Mouse (Mus musculus) forebrain, embryonic 14.5 days (tissue): Measurements from ENCODE around the gene Mpig6b. TPM values are rescaled to one million over a fixed set of nuclear protein-coding genes. Genes with fewer than 3 reads are reported as not detected.
"Not testable (repeated sequence)": the region's sequence is repeated elsewhere in the genome, so short reads cannot be mapped to it uniquely, and the experiment has no call there.

Source experiments
- ATAC-seq: fragments of 200-750 bp; cut with Nextera tagmentation; 2 replicates; pipeline ENCODE4 v1.8.0; 2017; ENCODE audit warnings: mild to moderate bottlenecking, moderate library complexity
- DNase-seq: peaks from one replicate; pipeline ENCODE4 v3.0.0-alpha.2; 2015; ENCODE audit warnings: low spot score
- H3K27ac ChIP-seq: fragments of 300-500 bp; sonication (generic); 2 replicates; pipeline ENCODE4 v1.5.1; 2014; ENCODE audit warnings: low read depth, mild to moderate bottlenecking, control low read depth, low read length, moderate library complexity
- H3K27me3 ChIP-seq: fragments of 300-500 bp; sonication (generic); replicated peaks from 2 replicates; pipeline ENCODE4 v1.6.1; 2014; ENCODE audit warnings: low read length, control low read depth, mixed read lengths; ENCODE audit not compliant: control insufficient read depth, insufficient read depth
- H3K36me3 ChIP-seq: fragments of 300-500 bp; sonication (generic); 2 replicates; pipeline ENCODE4 v1.6.1; 2014; ENCODE audit warnings: low read length, control low read depth; ENCODE audit not compliant: control insufficient read depth, insufficient read depth
- H3K4me1 ChIP-seq: fragments of 300-500 bp; sonication (generic); 2 replicates; pipeline ENCODE4 v1.6.1; 2014; ENCODE audit warnings: antibody characterized with exemption, low read length, control low read depth; ENCODE audit not compliant: control insufficient read depth, insufficient read depth
- H3K4me2 ChIP-seq: fragments of 300-500 bp; sonication (generic); 2 replicates; pipeline ENCODE4 v1.6.1; 2014; ENCODE audit warnings: mild to moderate bottlenecking, control low read depth, low read length
- H3K4me3 ChIP-seq: fragments of 300-500 bp; sonication (generic); 2 replicates; pipeline ENCODE4 v1.5.1; 2014; ENCODE audit warnings: low read depth, low read length, control low read depth
- H3K9ac ChIP-seq: fragments of 300-500 bp; sonication (generic); 2 replicates; pipeline ENCODE4 v1.6.1; 2014; ENCODE audit warnings: mild to moderate bottlenecking, low read length, control low read depth, moderate library complexity
- H3K9me3 ChIP-seq: fragments of 300-500 bp; sonication (generic); replicated peaks from 2 replicates; pipeline ENCODE4 v1.6.1; 2016; ENCODE audit warnings: low read length, control low read depth, mixed read lengths; ENCODE audit not compliant: control insufficient read depth
- WGBS: fragments of 180-500 bp; shearing (Covaris S2); extraction: QIAGEN DNeasy Blood & Tissue Kit; methylation state at CpG from one replicate; pipeline ENCODE4 v1.1.7; 2014; 5-methylcytosine and 5-hydroxymethylcytosine counted together
- polyA plus RNA-seq: library from polyadenylated mRNA; unstranded; fragments of >200 nt; fragmentation: Nextera tagmentation; extraction: Ambion mirVana; gene quantifications from 2 replicates; pipeline ENCODE4 v1.2.1, GENCODE M21; 2014

Mpig6b gene
- polyA plus RNA-seq, 1 experiment from 2014 or later = 0.42 TPM

- H3K27me3 ChIP-seq = no peaks in the 10 kb centered on the region
- WGBS = 83% methylated on average over 6 of the region's 6 CpGs
- ATAC-seq (no peak), DNase-seq (no peak)
- H3K4me1 ChIP-seq = no peaks in the 10 kb centered on the region
- no peak overlapping the region for H3K4me2 ChIP-seq
- H3K4me3 ChIP-seq = no peak overlapping the region
- H3K9me3 ChIP-seq = no peaks in the 10 kb centered on the region
- no peaks in the 10 kb centered on the region for H3K36me3 ChIP-seq
- H3K27ac ChIP-seq = no peak overlapping the region
- no peak overlapping the region for H3K9ac ChIP-seq
Measured at GRCm38 (mm10) chr17:35034896-35035295, 31.1 kb downstream of the Mpig6b start.

GRCm38 (mm10) chr17:35033703-35034102 lies 32.3 kb downstream of the Mpig6b start:
- ATAC-seq, DNase-seq, H3K9ac ChIP-seq, H3K27ac ChIP-seq, H3K27me3 ChIP-seq, H3K4me1 ChIP-seq, H3K4me3 ChIP-seq, H3K9me3 ChIP-seq, H3K4me2 ChIP-seq, H3K36me3 ChIP-seq: not testable (repeated sequence)
- WGBS = 79% methylated on average over 1 of the region's 1 CpGs

DNA sequence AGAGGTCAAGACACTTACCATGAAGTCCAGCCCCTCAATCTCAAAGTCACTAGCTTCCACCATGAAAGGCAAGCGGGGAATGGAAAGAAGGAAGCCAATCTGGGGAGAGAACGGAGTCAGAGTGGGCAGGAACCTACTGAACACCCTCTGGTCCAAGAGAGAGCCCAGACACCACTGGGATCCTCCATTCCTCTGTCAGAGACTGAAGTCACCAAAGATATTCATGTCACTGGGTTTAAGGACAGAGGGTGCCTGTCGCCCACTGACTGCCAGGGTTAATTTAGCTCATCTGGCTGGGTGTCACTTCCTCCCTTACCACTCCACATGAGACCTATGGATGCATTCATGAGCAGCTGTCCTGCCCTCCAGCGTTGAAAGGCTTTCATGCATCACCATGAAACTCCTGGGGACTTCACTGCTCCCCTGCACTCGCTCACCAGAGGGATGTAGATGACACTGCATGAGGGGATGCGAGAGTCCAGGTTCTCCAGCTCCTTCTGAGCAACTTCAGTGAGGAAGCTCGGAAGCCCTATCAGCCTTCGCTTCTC lies 33.6 kb downstream of the Mpig6b start:
- ATAC-seq = no peak
- no peaks in the 10 kb centered on the region for H3K9me3 ChIP-seq
- H3K4me1 ChIP-seq = peaks cover 6% of the 10 kb centered on the region; the same call in 1 of the 2 replicates
- no peak overlapping the region for H3K4me2 ChIP-seq
- no peak overlapping the region for H3K4me3 ChIP-seq
- H3K36me3 ChIP-seq = no peaks in the 10 kb centered on the region
- no peaks in the 10 kb centered on the region for H3K27me3 ChIP-seq
- no peak for DNase-seq
- H3K9ac ChIP-seq = no peak overlapping the region
- 79% methylated on average over 8 of the region's 8 CpGs for WGBS
- no peak overlapping the region for H3K27ac ChIP-seq

DNA sequence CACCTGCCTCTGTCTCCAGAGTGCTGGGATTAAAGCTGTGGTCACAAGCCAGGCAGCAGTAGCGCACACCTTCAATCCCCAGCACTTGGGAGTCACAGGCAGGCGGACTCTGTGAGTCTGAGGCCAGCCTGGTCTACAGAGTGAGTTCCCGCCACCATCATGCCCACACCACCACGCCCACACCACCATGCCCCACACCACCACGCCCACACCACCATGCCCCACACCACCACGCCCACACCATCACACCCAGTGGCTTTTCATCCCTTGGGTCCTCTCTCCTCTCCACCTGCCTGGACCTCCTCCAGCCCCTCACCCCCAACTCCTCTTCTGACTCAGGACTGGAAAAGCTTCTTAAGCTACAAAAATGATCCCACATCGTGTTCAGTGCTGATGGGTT lies 34.1 kb downstream of the Mpig6b start:
- H3K36me3 ChIP-seq = no peaks in the 10 kb centered on the region
- H3K9ac ChIP-seq = no peak overlapping the region
- H3K4me1 ChIP-seq = peaks cover 8% of the 10 kb centered on the region; the same call in 1 of the 2 replicates
- WGBS = 91% methylated on average over 7 of the region's 7 CpGs
- no peak overlapping the region for H3K4me3 ChIP-seq
- H3K27ac ChIP-seq = no peak overlapping the region
- H3K4me2 ChIP-seq = no peak overlapping the region
- DNase-seq (no peak), ATAC-seq (no peak)
- no peaks in the 10 kb centered on the region for H3K9me3 ChIP-seq
- no peaks in the 10 kb centered on the region for H3K27me3 ChIP-seq

- DNase-seq (no peak), ATAC-seq (no peak)
- Histone ChIP-seq H3K4me2 (no peak overlapping the region), H3K27me3 (no peaks in the 10 kb centered on the region), H3K36me3 (no peaks in the 10 kb centered on the region), H3K4me3 (no peak overlapping the region), H3K9ac (no peak overlapping the region), H3K9me3 (no peaks in the 10 kb centered on the region), H3K27ac (no peak overlapping the region), H3K4me1 (peaks cover 8% of the 10 kb centered on the region; the same call in 1 of the 2 replicates)
- WGBS = 87% methylated on average over 11 of the region's 11 CpGs
Measured at GRCm38 (mm10) chr17:35031272-35031671, 34.7 kb downstream of the Mpig6b start.

DNA sequence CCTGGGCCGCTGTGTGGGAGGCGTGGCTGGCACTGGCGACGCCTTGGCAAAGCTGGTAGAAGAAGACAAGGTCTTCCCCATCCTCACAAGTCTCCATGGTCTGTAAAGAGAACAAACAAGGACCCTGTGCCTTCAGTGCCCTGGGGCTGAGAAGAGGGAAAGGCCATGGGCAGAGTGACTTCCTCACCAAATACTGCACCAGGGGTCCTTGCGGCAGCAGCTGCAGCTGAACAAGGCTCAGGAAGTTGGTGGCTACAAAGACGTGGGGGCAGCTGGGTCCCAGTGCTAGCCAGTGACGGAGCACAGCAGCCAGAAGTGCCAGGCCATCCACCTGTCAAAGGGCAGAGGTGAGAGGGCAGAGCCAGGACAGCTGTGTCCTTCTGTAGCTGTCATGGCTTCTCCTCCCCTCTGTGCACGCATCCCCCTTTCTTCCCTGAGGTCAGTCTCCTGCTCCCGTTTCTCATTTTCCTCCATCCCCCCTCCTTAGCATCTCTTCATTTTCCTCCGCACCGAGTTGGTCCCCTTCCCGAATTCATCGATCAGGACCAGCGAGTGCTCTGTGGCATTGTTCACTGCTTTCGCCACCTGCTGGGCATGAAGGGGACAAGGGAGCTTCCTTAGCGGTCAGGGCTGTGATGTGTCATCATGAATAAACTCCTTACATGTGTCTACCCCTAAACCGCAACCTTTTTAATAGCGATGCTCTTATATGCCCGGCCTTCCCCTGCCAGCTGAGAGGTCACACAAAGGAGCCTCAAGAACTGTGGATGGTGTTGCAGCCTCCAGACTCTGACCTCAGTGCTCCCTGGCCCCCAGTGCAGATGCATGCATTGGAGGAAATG lies 36.1 kb downstream of the Mpig6b start:
- no peak overlapping the region for H3K27ac ChIP-seq
- peaks cover 11% of the 10 kb centered on the region for H3K4me1 ChIP-seq
- no peaks in the 10 kb centered on the region for H3K27me3 ChIP-seq
- no peak for ATAC-seq
- H3K9ac ChIP-seq = no peak overlapping the region
- H3K4me2 ChIP-seq = peak overlapping the region; percentile 0; the same call in 1 of the 2 replicates
- H3K36me3 ChIP-seq = no peaks in the 10 kb centered on the region
- no peak for DNase-seq
- no peak overlapping the region for H3K4me3 ChIP-seq
- 32% methylated on average over 19 of the region's 19 CpGs for WGBS
- no peaks in the 10 kb centered on the region for H3K9me3 ChIP-seq

DNA sequence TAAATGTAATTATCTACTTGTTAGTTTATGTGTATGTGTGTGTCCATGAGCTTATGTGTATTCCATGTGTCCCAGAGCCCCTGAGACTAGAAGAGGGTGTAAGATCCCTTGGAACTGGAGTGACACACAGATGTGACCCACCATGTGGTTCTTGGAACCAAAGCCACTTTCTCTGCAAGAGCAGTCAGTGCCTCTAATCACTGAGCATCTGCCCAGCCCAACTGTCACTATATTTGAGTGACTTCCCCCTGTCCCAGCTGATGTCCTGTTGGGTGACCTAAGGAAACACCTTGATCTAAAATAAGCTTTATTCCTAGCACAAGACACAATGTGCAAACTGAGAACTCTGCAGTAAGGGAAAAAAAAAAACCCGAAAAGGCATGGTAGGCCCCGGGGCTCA lies 37.7 kb downstream of the Mpig6b start:
- WGBS = 84% methylated on average over 2 of the region's 2 CpGs
- no peak for ATAC-seq
- Histone ChIP-seq H3K27ac (no peak overlapping the region), H3K27me3 (no peaks in the 10 kb centered on the region), H3K36me3 (no peaks in the 10 kb centered on the region), H3K9me3 (no peaks in the 10 kb centered on the region), H3K4me2 (no peak overlapping the region), H3K4me3 (no peak overlapping the region), H3K4me1 (peaks cover 11% of the 10 kb centered on the region), H3K9ac (no peak overlapping the region)
- DNase-seq = no peak

DNA sequence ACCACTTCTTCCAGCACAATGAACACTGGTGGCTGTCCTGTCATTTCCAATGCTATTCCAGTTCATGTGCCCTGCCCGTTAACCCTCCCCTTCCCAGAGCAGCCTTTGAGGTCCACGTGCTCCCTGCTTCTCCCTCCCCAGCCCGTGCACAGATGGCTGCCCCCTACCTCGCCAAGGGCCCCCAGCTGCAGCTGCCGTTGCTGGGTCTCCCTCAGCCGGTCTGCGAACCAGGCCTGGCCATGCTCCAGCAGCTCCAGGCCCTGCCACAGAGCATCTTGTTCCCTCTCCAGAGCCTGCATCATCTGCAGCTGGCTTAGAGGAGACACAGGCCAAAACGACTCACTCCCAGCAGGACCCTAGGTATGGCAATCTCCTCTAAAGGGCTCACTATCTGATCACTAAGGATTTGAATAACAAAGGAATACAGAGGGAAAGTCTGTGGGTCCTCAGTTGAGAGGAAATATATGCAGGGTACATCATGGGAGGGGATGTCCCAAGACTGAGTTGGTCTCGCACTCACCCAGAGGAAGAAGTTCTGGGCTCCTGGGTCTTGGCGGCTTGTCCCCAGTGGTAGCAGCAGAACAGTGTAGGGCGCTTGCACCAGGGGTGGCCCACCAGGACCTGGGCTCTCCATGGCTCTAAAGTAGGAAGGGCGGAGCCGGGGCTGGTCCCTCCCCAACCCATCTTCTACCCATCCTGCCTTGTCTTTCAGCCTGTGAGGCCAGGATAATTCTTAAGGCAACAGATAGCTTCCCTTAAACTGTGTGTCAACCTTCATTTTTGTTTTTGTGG lies 38.5 kb downstream of the Mpig6b start, which contains the start of gene Sapcd1:
Gene Sapcd1 (minus strand): TSS at position 740 of the 792 bp plus-strand sequence.
- H3K9ac ChIP-seq = peak within 1 kb of the TSS; percentile 45; the same call in 1 of the 2 replicates
- H3K36me3 ChIP-seq = no peaks in the 10 kb centered on the region
- ATAC-seq (peak; percentile 93), DNase-seq (peak; percentile 82)
- H3K4me1 ChIP-seq = peaks cover 11% of the 10 kb centered on the region
- H3K27ac ChIP-seq = peak within 1 kb of the TSS; percentile 80
- no peaks in the 10 kb centered on the region for H3K27me3 ChIP-seq
- WGBS = 28% methylated on average over 13 of the region's 13 CpGs
- H3K9me3 ChIP-seq = no peaks in the 10 kb centered on the region
- H3K4me2 ChIP-seq = peak within 1 kb of the TSS; percentile 16; the same call in 1 of the 2 replicates
- no peak within 1 kb of the TSS for H3K4me3 ChIP-seq
